Mouse (Mus musculus) cortical plate, adult 2 months (tissue): Measurements from ENCODE around the gene Gm10837.

Experiments
- CTCF ChIP-seq: fragments of 200-500 bp; IDR thresholded peaks from 2 replicates; pipeline ENCODE4 v1.5.1; 2011; ENCODE audit warnings: mild to moderate bottlenecking, control low read depth, low read length; ENCODE audit not compliant: insufficient read depth; ENCODE audit errors: extremely low read depth
- POLR2A ChIP-seq: fragments of 200-500 bp; IDR thresholded peaks from 2 replicates; pipeline ENCODE4 v1.6.1; 2011; ENCODE audit warnings: mild to moderate bottlenecking, low read length, control low read depth; ENCODE audit not compliant: insufficient read depth; ENCODE audit errors: extremely low read depth

GRCm38 (mm10) chr14:122461966-122462365 lies 28.4 kb upstream of the Gm10837 start:
- TF ChIP-seq CTCF: no peak
- no peak for TF ChIP-seq POLR2A
